Comparison of ENCODE assay signal across 23 mouse cellular contexts in genomic region chr1:33733044-33733443, GRCm38 (mm10). TPM values are rescaled to one million over a fixed set of nuclear protein-coding genes. Genes with fewer than 3 reads are reported as not detected.
DNase-seq lines count a peak whose midpoint lies in the region; ATAC-seq and TF ChIP-seq lines count a peak whose summit lies in the region.
"Had no signal": no experiment of that assay in that cellular context is flagged by ENCODE, and none has a peak within 500 bp of the region (broad histone marks: within the 10 kb centered on the region; RNA-seq: fewer than 3 reads in every experiment).

No protein-coding gene starts in this region.

- H3K9ac ChIP-seq in hindbrain, embryonic 16.5 days (ENCODE audit: low read depth, low read length): no peak overlapping the region
- H3K9ac ChIP-seq in midbrain, embryonic 13.5 days (replicated peaks): no peak overlapping the region
- H3K9ac ChIP-seq in midbrain, postnatal 0 days (replicated peaks; ENCODE audit: low read length, poor library complexity, severe bottlenecking): no peak overlapping the region
- H3K9ac ChIP-seq: forebrain, embryonic 12.5 days; hindbrain, embryonic 13.5 days; limb, embryonic 15.5 days had no signal

- H3K4me1 ChIP-seq in hindbrain, embryonic 16.5 days (ENCODE audit: control insufficient read depth, insufficient read depth, low read depth, low read length): no peaks in the 10 kb centered on the region
- no peaks in the 10 kb centered on the region for H3K4me1 ChIP-seq in hindbrain, embryonic 10.5 days (replicated peaks)
- H3K4me1 ChIP-seq in midbrain, embryonic 13.5 days (replicated peaks): no peaks in the 10 kb centered on the region
- H3K4me1 ChIP-seq in midbrain, postnatal 0 days (ENCODE audit: insufficient read depth, low read length): no peaks in the 10 kb centered on the region
- H3K4me1 ChIP-seq: forebrain, embryonic 12.5 days; heart, embryonic 10.5 days; limb, embryonic 15.5 days had no signal

- H3K9me3 ChIP-seq in hindbrain, embryonic 16.5 days (ENCODE audit: control insufficient read depth, low read length): no peaks in the 10 kb centered on the region
- no peaks in the 10 kb centered on the region for H3K9me3 ChIP-seq in hindbrain, embryonic 10.5 days
- H3K9me3 ChIP-seq in midbrain, embryonic 13.5 days: no peaks in the 10 kb centered on the region
- no peaks in the 10 kb centered on the region for H3K9me3 ChIP-seq in midbrain, postnatal 0 days (ENCODE audit: low read length)
- H3K9me3 ChIP-seq: forebrain, embryonic 12.5 days; heart, embryonic 10.5 days; hindbrain, embryonic 13.5 days; limb, embryonic 15.5 days had no signal

- WGBS in hindbrain, embryonic 16.5 days: 88% methylated on average over 9 of the region's 9 CpGs
- WGBS in hindbrain, embryonic 10.5 days: 94% methylated on average over 9 of the region's 9 CpGs
- 91% methylated on average over 9 of the region's 9 CpGs for WGBS in midbrain, embryonic 13.5 days
- WGBS in midbrain, postnatal 0 days: 96% methylated on average over 9 of the region's 9 CpGs

- 0 out of 2 replicates have a peak, but pooled peaks have one; percentile 13 for ATAC-seq in hindbrain, embryonic 16.5 days
- peak; percentile 20; the same call in 1 of the 2 replicates for ATAC-seq in midbrain, embryonic 13.5 days
- no peak for ATAC-seq in midbrain, postnatal 0 days (ENCODE audit: low FRiP score)
- ATAC-seq in megakaryocyte progenitor cell, adult 5-6 weeks (replicated peaks; ENCODE audit: poor library complexity): peak; percentile 65
- ATAC-seq: activated CD4-positive, CD25-positive, alpha-beta regulatory T cell, adult 4 months had no signal

- no peaks in the 10 kb centered on the region for H3K27me3 ChIP-seq in hindbrain, embryonic 16.5 days (replicated peaks; ENCODE audit: control insufficient read depth, insufficient read depth, low read length)
- no peaks in the 10 kb centered on the region for H3K27me3 ChIP-seq in hindbrain, embryonic 10.5 days (ENCODE audit: insufficient read depth, poor library complexity, severe bottlenecking)
- H3K27me3 ChIP-seq in midbrain, embryonic 13.5 days: no peaks in the 10 kb centered on the region
- no peaks in the 10 kb centered on the region for H3K27me3 ChIP-seq in midbrain, postnatal 0 days (ENCODE audit: insufficient read depth, low read length)
- H3K27me3 ChIP-seq: forebrain, embryonic 12.5 days; hindbrain, embryonic 13.5 days; limb, embryonic 15.5 days had no signal

- TF ChIP-seq CTCF in midbrain, postnatal 0 days (IDR thresholded peaks at IDR 0.05): no peak

- intact Hi-C loops in gastrocnemius, postnatal 36 days (cut with DNase I): no loop called here

- no peak overlapping the region for H3K27ac ChIP-seq in hindbrain, embryonic 16.5 days (ENCODE audit: low read depth, low read length)
- no peak overlapping the region for H3K27ac ChIP-seq in hindbrain, embryonic 10.5 days
- no peak overlapping the region for H3K27ac ChIP-seq in midbrain, embryonic 13.5 days
- no peak overlapping the region for H3K27ac ChIP-seq in midbrain, postnatal 0 days (ENCODE audit: low read depth, low read length)
- H3K27ac ChIP-seq: forebrain, embryonic 12.5 days; heart, embryonic 10.5 days; limb, embryonic 15.5 days had no signal

- H3K4me2 ChIP-seq in hindbrain, embryonic 16.5 days (ENCODE audit: low read length): no peak overlapping the region
- no peak overlapping the region for H3K4me2 ChIP-seq in midbrain, embryonic 13.5 days (replicated peaks)
- no peak overlapping the region for H3K4me2 ChIP-seq in midbrain, postnatal 0 days (ENCODE audit: low read depth, low read length, poor library complexity, severe bottlenecking)
- H3K4me2 ChIP-seq: forebrain, embryonic 12.5 days; hindbrain, embryonic 13.5 days; limb, embryonic 15.5 days had no signal

- H3K36me3 ChIP-seq in hindbrain, embryonic 16.5 days (ENCODE audit: control insufficient read depth, insufficient read depth, low read length): peaks cover 41% of the 10 kb centered on the region
- H3K36me3 ChIP-seq in hindbrain, embryonic 10.5 days: peaks cover 99% of the 10 kb centered on the region
- peaks cover 64% of the 10 kb centered on the region for H3K36me3 ChIP-seq in midbrain, embryonic 13.5 days
- H3K36me3 ChIP-seq in midbrain, postnatal 0 days (ENCODE audit: insufficient read depth, low read length): peaks cover 46% of the 10 kb centered on the region

- no peak for DNase-seq in hindbrain, embryonic 10.5 days (ENCODE audit: low spot score)
- no peak for DNase-seq in midbrain, postnatal 0 days (ENCODE audit: low spot score)
- peak; percentile 57 for DNase-seq in NIH3T3 (ENCODE audit: low read depth)
- DNase-seq in embryo, embryonic 10 days (ENCODE audit: low spot score): no peak
- DNase-seq in gastrocnemius, postnatal 36 days: no peak
- DNase-seq: adrenal gland, postnatal 10 days; cerebellum, adult 11 months; cerebellum, postnatal 10 days; gastrocnemius, postnatal 25 days; kidney, adult 8-10 months; kidney, postnatal 36 days; lung, adult 2 months; lung, postnatal 4 days; right cerebral cortex, adult 18-20 months; thymus, postnatal 36 days had no signal

- H3K4me3 ChIP-seq in hindbrain, embryonic 16.5 days (ENCODE audit: low read length): no peak overlapping the region
- H3K4me3 ChIP-seq in hindbrain, embryonic 10.5 days: no peak overlapping the region
- no peak overlapping the region for H3K4me3 ChIP-seq in midbrain, embryonic 13.5 days (replicated peaks)
- no peak overlapping the region for H3K4me3 ChIP-seq in midbrain, postnatal 0 days (ENCODE audit: low read depth, low read length)
- H3K4me3 ChIP-seq: forebrain, embryonic 12.5 days; heart, embryonic 10.5 days; hindbrain, embryonic 13.5 days; limb, embryonic 15.5 days had no signal

RNA-seq across cellular contexts. Expression of gene Rab23, which starts 13.4 kb away (rescaled TPM):
- polyA plus RNA-seq in hindbrain, embryonic 16.5 days (2015; fragmentation: Nextera tagmentation; extraction: Ambion mirVana): 29.2 and 30.0 TPM in 2 replicates
- 23.6 and 33.3 TPM in 2 replicates for polyA plus RNA-seq in hindbrain, embryonic 10.5 days (2016; fragmentation: Nextera tagmentation; extraction: Ambion mirVana)
- polyA plus RNA-seq in midbrain, embryonic 13.5 days (2015; fragmentation: Nextera tagmentation; extraction: Ambion mirVana): 27.3 and 29.9 TPM in 2 replicates
- total RNA-seq in midbrain, postnatal 0 days (2014; rRNA removed): 9.3 and 13.2 TPM in 2 replicates
- 25.0 and 29.8 TPM in 2 replicates for polyA plus RNA-seq in midbrain, postnatal 0 days (2015; fragmentation: Nextera tagmentation; extraction: Ambion mirVana)
- total RNA-seq in megakaryocyte progenitor cell, adult 5-6 weeks (2015): 3.3 and 7.1 TPM in 2 replicates
- 1.1 and 3.0 TPM in 2 replicates for total RNA-seq in megakaryocyte progenitor cell, adult 5-6 weeks (2017)
- 1 to 10 TPM; 4.2 to 5.1 TPM for total RNA-seq in gastrocnemius, postnatal 36 days (2021)

RNA-seq across cellular contexts. Expression of gene Bag2, which starts 24.6 kb away (rescaled TPM):
- 26.8 and 28.8 TPM in 2 replicates for polyA plus RNA-seq in hindbrain, embryonic 16.5 days (2015; fragmentation: Nextera tagmentation; extraction: Ambion mirVana)
- 40.7 and 48.6 TPM in 2 replicates for polyA plus RNA-seq in hindbrain, embryonic 10.5 days (2016; fragmentation: Nextera tagmentation; extraction: Ambion mirVana)
- 17.4 and 18.5 TPM in 2 replicates for polyA plus RNA-seq in midbrain, embryonic 13.5 days (2015; fragmentation: Nextera tagmentation; extraction: Ambion mirVana)
- total RNA-seq in midbrain, postnatal 0 days (2014; rRNA removed): 12.8 and 26.1 TPM in 2 replicates
- 28.1 and 29.0 TPM in 2 replicates for polyA plus RNA-seq in midbrain, postnatal 0 days (2015; fragmentation: Nextera tagmentation; extraction: Ambion mirVana)
- total RNA-seq in megakaryocyte progenitor cell, adult 5-6 weeks (2015): 26.9 and 37.3 TPM in 2 replicates
- total RNA-seq in megakaryocyte progenitor cell, adult 5-6 weeks (2017): 26.0 and 26.3 TPM in 2 replicates
- 10 to 100 TPM; 15.8 to 19.0 TPM for total RNA-seq in gastrocnemius, postnatal 36 days (2021)
